Mouse (Mus musculus) left cerebral cortex, adult 11 months (tissue): Measurements from ENCODE around the gene Ivl.

Experiments
- DNase-seq: peaks from one replicate; pipeline ENCODE4 v3.0.0; 2022; ENCODE audit warnings: low spot score

Gene Ivl

DNA sequence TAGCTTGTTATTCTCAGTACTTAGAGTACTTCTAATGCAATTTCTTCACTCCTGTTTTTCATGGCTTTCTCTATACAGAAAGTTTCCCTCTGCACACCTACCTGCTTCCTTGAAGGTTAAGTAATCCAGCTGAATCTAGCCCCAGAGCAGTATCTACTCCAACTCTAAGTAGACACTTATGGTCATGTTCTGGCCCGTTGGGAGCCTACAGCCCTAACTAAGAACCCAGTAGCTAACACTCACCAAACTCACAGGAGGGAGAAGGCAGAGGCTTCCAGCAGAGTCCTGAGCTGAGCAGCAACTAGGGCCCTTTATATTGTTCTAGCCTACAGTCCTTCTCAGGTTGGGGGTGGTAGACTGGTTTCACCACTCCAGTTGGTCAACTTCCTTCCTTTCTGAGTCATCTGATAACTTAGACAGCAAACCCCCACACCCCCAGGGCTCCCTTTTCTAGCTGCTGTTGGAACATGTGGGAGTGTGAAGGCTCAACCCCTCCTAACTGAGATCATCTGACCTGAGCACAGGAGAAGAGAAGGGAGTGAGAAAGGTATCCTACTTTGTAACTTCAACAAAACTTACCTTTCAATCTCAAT, at the start of gene Ivl:
Ivl (minus strand) TSS at position 287 of the 593 bp plus-strand sequence.
- DNase-seq, result no peak

DNA sequence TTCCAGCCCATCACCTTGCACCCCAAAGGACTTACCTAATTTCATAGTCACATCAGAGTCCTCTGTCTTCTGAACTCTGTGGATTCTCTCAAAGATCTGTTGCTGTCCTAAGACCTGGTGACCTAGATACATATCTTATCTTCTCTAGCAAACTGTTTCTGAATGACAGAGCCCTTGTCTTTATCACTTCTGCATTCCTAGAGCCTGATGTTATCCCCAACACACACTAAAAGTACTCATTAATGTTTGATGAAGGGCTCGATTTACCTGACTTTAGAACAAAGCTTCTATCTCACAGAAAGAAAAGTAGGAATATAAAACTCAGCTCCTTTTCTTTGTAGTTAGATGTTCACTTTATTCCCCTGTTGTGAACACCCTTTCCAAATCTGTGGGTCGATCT, 48.0 kb upstream of the Ivl start, which contains the start of gene Lce6a:
Lce6a (minus strand) TSS at position 101 of the 400 bp plus-strand sequence.
- DNase-seq, result no peak

GRCm38 (mm10) chr3:92609804-92610203, 36.3 kb upstream of the Ivl start:
- DNase-seq, result no peak

GRCm38 (mm10) chr3:92607392-92607791, 33.9 kb upstream of the Ivl start, which contains the start of gene 2210017I01Rik:
2210017I01Rik (minus strand) TSS chr3:92607492.
- DNase-seq, result no peak

DNA sequence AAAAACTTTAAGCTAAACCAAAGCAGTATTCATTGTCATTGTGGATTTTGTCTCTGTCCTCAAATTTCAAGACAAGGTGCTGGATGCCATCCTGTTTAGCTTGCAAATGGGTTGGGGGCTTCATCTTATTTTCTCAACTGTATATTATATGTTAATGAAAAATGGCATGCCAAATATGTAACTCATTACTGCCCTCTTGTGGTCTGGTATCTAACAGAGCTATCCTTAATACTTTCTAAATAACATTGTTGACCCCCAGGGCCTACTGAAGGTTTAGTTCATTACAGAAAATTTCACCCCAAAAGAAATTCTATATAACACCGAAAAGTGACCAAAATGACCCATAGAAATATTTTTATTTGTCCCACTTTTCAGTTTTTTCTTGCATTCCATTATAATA, 28.6 kb upstream of the Ivl start:
- no peak for DNase-seq

- no peak for DNase-seq
These were observed 26.9 kb upstream of the Ivl start for GRCm38 (mm10) chr3:92600456-92600855.

DNA sequence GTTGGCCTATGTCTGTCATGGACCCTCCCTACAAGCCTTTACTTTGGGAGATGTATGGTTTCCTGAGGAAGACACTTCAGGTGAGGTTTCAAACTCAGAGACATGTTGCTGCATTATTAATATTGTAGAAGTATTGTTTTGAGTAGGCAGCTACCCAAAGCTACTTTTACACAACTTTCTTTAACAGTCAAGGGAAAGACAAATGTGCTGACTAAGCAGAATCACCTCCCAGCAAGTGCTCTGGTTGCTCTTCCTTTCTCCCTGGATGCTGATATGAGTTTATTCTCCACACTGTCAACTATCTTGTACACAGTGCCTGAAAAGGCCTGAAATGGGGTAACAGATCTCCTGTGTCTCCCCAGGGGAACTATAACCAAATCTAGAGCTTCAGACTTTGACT, 26.4 kb upstream of the Ivl start:
- DNase-seq, result no peak

- DNase-seq, result no peak
These were observed 24.9 kb upstream of the Ivl start for GRCm38 (mm10) chr3:92598429-92598828.

DNA sequence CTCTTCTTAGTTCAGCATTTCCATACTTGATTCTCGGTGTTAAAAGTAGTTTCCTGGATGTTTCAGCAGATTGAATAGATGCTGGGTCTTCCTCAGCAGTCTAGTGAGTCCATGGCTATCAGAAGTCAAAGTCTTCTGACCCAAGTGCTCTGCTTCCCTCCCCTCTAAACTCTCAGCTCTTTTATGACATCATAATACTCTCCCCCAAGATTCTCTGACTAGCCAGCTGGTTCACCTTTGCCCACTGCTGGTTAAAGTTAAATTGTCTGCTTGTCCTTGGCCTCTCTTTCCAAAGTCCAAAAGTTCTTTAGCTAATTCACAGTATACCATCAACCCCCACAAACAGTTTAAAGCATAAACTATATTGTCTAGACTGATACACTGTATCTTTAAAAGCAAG, 15.3 kb upstream of the Ivl start, which contains the start of gene Smcp:
Smcp (minus strand) TSS at position 140 of the 400 bp plus-strand sequence.
- DNase-seq, result no peak

GRCm38 (mm10) chr3:92587190-92587589, 13.7 kb upstream of the Ivl start:
- DNase-seq, result no peak

GRCm38 (mm10) chr3:92585055-92585454, 11.5 kb upstream of the Ivl start:
- DNase-seq, result no peak

DNA sequence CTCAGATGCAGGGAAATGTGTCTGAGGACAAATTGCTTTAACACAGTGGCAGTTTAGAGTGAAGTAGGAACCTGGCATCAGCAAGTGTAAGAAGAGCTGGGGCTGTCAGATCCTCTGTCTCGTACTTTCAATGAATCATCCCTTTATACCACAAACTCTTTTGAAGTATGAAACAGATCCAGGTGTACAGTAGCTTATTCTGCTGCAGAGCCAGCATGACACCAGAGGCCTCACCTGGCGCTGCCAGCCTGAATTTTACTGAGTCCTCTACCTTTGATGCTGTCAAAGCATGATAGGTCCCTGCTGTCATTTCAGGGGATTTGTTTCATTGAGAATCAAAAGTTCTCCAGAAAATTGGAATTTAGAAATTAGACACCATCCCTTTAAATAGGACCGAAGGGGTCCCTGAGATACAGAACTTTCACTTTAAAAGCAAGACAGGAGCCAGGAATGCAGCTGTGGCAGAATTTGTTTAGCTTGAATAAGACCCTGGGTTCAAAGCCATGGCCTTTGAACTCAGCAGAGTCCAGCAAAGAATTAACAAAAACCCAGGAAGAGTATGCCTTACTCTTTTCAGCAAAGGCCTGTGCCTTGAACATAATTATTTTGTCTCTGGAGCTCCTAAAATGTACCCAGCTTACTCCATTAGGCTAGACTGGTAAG, 9.8 kb upstream of the Ivl start:
- DNase-seq, result no peak

DNA sequence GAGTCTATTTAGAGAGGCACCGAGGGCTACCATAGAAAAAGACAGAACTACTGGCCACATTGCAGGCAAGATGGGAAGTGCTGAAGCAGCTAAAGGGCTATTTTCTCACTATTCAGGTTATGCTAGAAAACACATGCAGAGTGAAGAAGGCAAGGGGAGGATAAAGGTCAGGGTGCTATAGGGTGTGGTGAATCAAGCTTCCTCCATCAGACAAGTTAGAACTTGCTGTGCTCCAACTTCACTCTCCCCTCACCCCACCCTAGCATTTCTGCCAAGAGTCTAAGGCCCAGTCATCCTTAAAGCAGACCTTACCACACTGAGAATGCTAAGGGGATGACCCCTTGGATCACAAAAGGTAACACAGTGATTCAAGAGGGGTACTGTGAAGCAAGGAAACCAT, 6.0 kb upstream of the Ivl start:
- no peak for DNase-seq

GRCm38 (mm10) chr3:92578652-92579413, 5.3 kb upstream of the Ivl start:
- DNase-seq, result no peak

DNA sequence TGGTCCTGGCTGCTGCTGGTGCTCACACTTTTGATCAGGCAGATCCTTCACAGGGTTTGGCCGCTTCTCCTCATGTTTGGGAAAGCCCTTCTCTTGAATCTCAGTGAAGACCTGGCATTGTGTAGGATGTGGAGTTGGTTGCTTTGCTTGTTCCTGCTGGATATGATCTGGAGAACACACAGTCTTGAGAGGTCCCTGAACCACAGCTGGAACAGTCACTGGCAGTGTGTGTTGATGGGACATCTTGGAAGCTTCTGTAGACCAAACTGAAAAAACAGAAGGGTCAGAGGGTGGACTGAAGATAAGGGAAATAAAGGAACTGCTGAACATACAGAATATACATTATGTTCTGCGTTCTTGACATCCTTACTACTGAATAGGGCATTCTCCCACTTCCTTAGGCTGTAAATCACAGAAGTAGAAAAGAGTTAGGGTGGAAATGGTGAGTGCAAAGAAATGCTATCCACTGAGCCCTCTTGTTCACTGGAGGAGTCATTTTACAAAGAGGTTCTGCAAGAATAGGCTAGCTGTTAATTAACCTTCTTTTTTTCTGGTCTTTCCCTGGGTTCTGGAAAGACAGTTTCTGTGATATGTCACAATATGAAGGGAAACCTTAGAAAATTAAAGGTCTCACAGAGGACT, 900 bp downstream of the Ivl start:
- DNase-seq, result no peak

DNA sequence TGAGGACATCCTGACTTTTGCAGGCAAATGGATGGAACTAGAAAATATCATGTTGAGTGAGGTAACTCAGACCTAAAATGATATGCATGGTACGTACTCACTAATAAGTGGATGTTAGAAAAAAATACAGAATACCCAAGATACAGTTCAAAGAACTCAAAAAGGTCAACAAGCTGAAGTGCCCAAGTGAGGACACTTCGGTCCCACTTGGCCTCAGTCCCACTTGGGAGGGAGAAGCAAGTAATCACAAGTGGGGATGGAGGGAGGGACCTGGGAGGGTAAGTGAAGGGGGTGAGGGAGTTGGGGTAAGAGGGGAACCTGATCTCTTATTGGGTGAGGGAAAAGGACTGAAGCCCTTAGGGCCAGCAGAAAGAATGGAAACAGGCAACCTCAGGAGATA, 4.8 kb downstream of the Ivl start:
- DNase-seq, result no peak

GRCm38 (mm10) chr3:92565418-92565817, 8.1 kb downstream of the Ivl start:
- no peak for DNase-seq

GRCm38 (mm10) chr3:92534411-92534810, 39.1 kb downstream of the Ivl start, which contains the start of gene 2310046K23Rik:
2310046K23Rik (minus strand) TSS chr3:92534511.
- no peak for DNase-seq
